Mouse (Mus musculus) CH12.LX (cell line): ENCODE measurements around the gene Surf6.
"Not testable (repeated sequence)": the region's sequence is repeated elsewhere in the genome, so short reads cannot be mapped to it uniquely, and the experiment has no call there.

Source experiments
- CTCF ChIP-seq, 2 experiments: IDR thresholded peaks in 1 of 2; conservative IDR thresholded peaks in 1 of 2; 2 replicates each; pipeline ENCODE4 v1.5.1; 2011 to 2012; ENCODE audit warnings: low read depth in 2 of 2, low read length in 2 of 2, improper control_type of control experiment in 1 of 2, inconsistent platforms in 1 of 2, mild to moderate bottlenecking in 1 of 2, moderate library complexity in 1 of 2
- MAZ ChIP-seq: IDR thresholded peaks from 2 replicates; pipeline ENCODE4 v1.6.1; 2012; ENCODE audit warnings: low read depth, mild to moderate bottlenecking, inconsistent platforms, low read length, improper control_type of control experiment, moderate library complexity
- POLR2A ChIP-seq: IDR thresholded peaks from 2 replicates; pipeline ENCODE4 v1.6.1; 2011; ENCODE audit warnings: low read depth, mild to moderate bottlenecking, improper control_type of control experiment, low read length
- UBTF ChIP-seq: IDR thresholded peaks from 2 replicates; pipeline ENCODE4 v1.6.1; 2012; ENCODE audit warnings: low read depth, mild to moderate bottlenecking, inconsistent platforms, low read length, improper control_type of control experiment, moderate library complexity
- ZKSCAN1 ChIP-seq: IDR thresholded peaks from 2 replicates; pipeline ENCODE4 v1.6.1; 2012; ENCODE audit warnings: low read depth, inconsistent platforms, low read length, improper control_type of control experiment, borderline replicate concordance

DNA sequence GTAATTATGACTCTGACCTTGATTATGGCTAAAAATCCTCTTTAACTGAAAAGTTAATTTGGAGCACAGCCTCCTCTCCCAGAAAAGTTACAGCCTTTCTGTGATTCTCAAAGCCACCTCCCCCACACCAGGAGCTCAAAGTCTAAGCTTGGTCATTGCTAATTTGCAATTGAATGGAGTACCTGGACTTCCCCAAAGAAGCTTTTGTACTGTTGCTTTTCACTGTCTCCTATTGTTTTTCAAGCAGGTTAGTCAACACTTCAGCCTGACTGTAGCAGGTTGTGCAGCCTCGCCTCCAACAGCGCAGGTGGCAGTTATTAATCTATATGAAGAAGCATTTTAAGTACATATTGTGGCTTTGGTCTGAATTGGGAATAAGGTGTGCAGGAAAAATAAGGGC lies 17.1 kb downstream of the Surf6 start:
- not testable (repeated sequence) for TF ChIP-seq MAZ; POLR2A; CTCF (conservative IDR thresholded peaks at IDR 0.05 in 1 of 2, IDR thresholded peaks at IDR 0.05 in 1 of 2; ENCODE audit: low read depth in 2 of 2, low read length in 2 of 2); UBTF; ZKSCAN1
